Mouse (Mus musculus) neural tube, embryonic 13.5 days (tissue): Measurements from ENCODE around the gene Porcn. TPM values are rescaled to one million over a fixed set of nuclear protein-coding genes. Genes with fewer than 3 reads are reported as not detected.

Experiments
- ATAC-seq: fragments of 200-750 bp; cut with Nextera tagmentation; 2 replicates; pipeline ENCODE4 v1.8.0; 2017; ENCODE audit warnings: low read depth, mild to moderate bottlenecking, moderate TSS enrichment, moderate library complexity
- H3K27ac ChIP-seq: fragments of 300-500 bp; sonication (generic); replicated peaks from 2 replicates; pipeline ENCODE4 v1.5.1; 2015; ENCODE audit warnings: moderate library complexity, mild to moderate bottlenecking, inconsistent platforms
- H3K27me3 ChIP-seq: fragments of 300-500 bp; sonication (generic); 2 replicates; pipeline ENCODE4 v1.6.1; 2015; ENCODE audit warnings: mild to moderate bottlenecking, inconsistent platforms
- H3K36me3 ChIP-seq: fragments of 300-500 bp; sonication (generic); 2 replicates; pipeline ENCODE4 v1.6.1; 2015; ENCODE audit warnings: mild to moderate bottlenecking, inconsistent platforms
- H3K4me1 ChIP-seq: fragments of 300-500 bp; sonication (generic); replicated peaks from 2 replicates; pipeline ENCODE4 v1.6.1; 2015; ENCODE audit warnings: inconsistent platforms
- H3K4me2 ChIP-seq: fragments of 300-500 bp; sonication (generic); 2 replicates; pipeline ENCODE4 v1.6.1; 2015; ENCODE audit warnings: inconsistent platforms, mild to moderate bottlenecking, moderate library complexity
- H3K4me3 ChIP-seq: fragments of 300-500 bp; sonication (generic); 2 replicates; pipeline ENCODE4 v1.5.1; 2015; ENCODE audit warnings: mild to moderate bottlenecking, inconsistent platforms
- H3K9ac ChIP-seq: fragments of 300-500 bp; sonication (generic); 2 replicates; pipeline ENCODE4 v1.6.1; 2015; ENCODE audit warnings: moderate library complexity, mild to moderate bottlenecking, inconsistent platforms
- H3K9me3 ChIP-seq: fragments of 300-500 bp; sonication (generic); 2 replicates; pipeline ENCODE4 v1.6.1; 2016; ENCODE audit warnings: inconsistent platforms
- WGBS: fragments of 180-500 bp; shearing (Covaris S2); methylation state at CpG from one replicate; pipeline ENCODE4 v1.1.7; 2015; 5-methylcytosine and 5-hydroxymethylcytosine counted together
- polyA plus RNA-seq: library from polyadenylated mRNA; unstranded; fragments of >200 nt; fragmentation: Nextera tagmentation; extraction: Ambion mirVana; gene quantifications from 2 replicates; pipeline ENCODE4 v1.2.1, GENCODE M21; 2015

Gene Porcn
- polyA plus RNA-seq, 1 experiment from 2014 or later = 47.3 TPM

DNA sequence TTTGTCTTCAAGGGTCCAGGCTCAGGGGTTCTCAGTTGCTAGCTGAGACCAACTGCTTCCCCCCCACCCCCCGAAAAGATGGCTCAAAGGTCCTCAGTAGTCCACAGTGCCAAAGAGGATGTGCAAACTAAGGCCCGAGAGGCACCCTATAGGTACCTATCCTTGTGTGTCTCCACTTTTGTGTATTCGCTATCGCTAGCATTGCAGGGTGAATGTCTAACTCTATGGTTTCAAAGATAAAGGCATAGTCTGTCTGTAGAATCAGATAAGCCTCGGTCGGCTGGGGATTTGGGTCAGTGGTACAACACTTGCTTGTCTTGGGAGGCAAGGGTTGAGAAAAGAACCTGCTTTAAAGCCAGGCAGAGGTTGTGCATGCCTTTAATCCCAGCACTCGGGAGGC is 17.1 kb upstream of the Porcn start:
- H3K4me3 ChIP-seq = no peak overlapping the region
- H3K27ac ChIP-seq = no peak overlapping the region
- WGBS = 90% methylated on average over 7 of the region's 7 CpGs
- no peak overlapping the region for H3K9ac ChIP-seq
- no peak overlapping the region for H3K4me2 ChIP-seq
- no peaks in the 10 kb centered on the region for H3K9me3 ChIP-seq
- H3K36me3 ChIP-seq = no peaks in the 10 kb centered on the region
- H3K27me3 ChIP-seq = no peaks in the 10 kb centered on the region
- no peak for ATAC-seq
- H3K4me1 ChIP-seq = no peaks in the 10 kb centered on the region

DNA sequence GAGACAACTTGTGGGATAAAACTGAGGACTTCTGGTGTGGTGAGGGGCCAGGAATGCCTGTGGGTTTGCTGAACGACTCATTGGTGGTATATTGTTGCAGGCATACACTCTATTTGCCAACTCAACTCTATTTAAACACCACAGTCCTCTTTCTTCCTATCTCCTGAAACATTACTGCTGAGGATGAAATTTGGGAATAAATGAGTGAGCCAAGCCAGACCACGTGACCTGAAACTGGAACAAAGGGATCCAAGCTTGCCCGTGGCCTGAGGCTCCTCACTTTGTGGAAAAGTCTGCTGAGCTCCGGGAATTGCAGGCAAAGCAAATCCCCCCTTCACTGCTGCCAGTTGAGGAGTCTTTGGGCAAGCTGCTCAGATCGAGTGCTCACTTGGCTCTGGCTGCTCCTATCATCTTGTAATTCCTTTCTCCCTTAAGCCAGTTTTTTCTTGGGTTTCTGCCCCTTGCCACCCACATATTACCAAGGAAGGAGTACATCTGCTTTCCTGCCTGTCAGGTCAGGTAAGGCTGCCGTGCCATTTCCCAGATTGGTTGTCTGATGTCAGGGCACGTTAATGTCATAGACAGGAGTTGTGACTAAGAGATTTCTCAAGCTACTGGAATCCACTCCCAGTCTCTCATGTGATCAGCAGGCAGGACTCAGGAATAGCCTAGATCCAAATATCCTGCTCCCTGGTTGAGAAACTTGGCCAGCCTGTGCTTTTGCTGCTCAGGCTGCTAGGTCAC is 16.5 kb upstream of the Porcn start:
- Histone ChIP-seq H3K4me1 (no peaks in the 10 kb centered on the region), H3K9ac (no peak overlapping the region), H3K4me2 (no peak overlapping the region), H3K4me3 (no peak overlapping the region), H3K27me3 (no peaks in the 10 kb centered on the region), H3K27ac (no peak overlapping the region), H3K36me3 (no peaks in the 10 kb centered on the region), H3K9me3 (no peaks in the 10 kb centered on the region)
- no peak for ATAC-seq
- 64% methylated on average over 7 of the region's 7 CpGs for WGBS

DNA sequence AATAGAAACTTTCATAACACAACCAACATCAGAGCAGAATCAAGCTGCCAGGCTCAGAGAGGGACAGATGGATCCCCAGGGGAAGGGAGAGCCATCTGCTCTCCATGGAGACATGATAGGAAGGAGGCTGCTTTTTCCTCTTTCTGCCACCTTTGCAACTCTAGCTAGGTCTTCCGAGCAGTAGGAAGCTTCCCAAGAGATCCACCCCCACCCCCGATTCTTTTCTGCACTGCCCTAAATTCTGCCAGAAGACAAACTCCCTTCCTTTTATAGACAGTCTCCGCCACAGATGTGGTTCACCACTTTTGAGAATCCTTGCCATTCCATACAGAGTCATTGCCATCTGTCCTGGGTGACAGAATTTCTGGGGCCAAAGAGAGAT is 16.0 kb upstream of the Porcn start:
- WGBS = 70% methylated on average over 3 of the region's 3 CpGs
- no peak for ATAC-seq
- no peaks in the 10 kb centered on the region for H3K9me3 ChIP-seq
- no peaks in the 10 kb centered on the region for H3K36me3 ChIP-seq
- H3K4me1 ChIP-seq = no peaks in the 10 kb centered on the region
- no peak overlapping the region for H3K9ac ChIP-seq
- H3K4me3 ChIP-seq = no peak overlapping the region
- H3K4me2 ChIP-seq = no peak overlapping the region
- no peak overlapping the region for H3K27ac ChIP-seq
- no peaks in the 10 kb centered on the region for H3K27me3 ChIP-seq

- no peak overlapping the region for H3K4me2 ChIP-seq
- no peak overlapping the region for H3K9ac ChIP-seq
- H3K4me3 ChIP-seq = no peak overlapping the region
- H3K9me3 ChIP-seq = no peaks in the 10 kb centered on the region
- no peaks in the 10 kb centered on the region for H3K4me1 ChIP-seq
- 37% methylated on average over 8 of the region's 8 CpGs for WGBS
- ATAC-seq = no peak
- no peaks in the 10 kb centered on the region for H3K27me3 ChIP-seq
- H3K36me3 ChIP-seq = no peaks in the 10 kb centered on the region
- H3K27ac ChIP-seq = no peak overlapping the region
These were observed 13.3 kb upstream of the Porcn start for GRCm38 (mm10) chrX:8219651-8220050.

GRCm38 (mm10) chrX:8218114-8218513 is 11.8 kb upstream of the Porcn start:
- H3K4me1 ChIP-seq = no peaks in the 10 kb centered on the region
- no peaks in the 10 kb centered on the region for H3K27me3 ChIP-seq
- H3K36me3 ChIP-seq = no peaks in the 10 kb centered on the region
- no peak for ATAC-seq
- no peak overlapping the region for H3K9ac ChIP-seq
- no peak overlapping the region for H3K4me2 ChIP-seq
- 88% methylated on average over 2 of the region's 2 CpGs for WGBS
- no peaks in the 10 kb centered on the region for H3K9me3 ChIP-seq
- H3K27ac ChIP-seq = no peak overlapping the region
- no peak overlapping the region for H3K4me3 ChIP-seq

- Histone ChIP-seq H3K4me3 (no peak overlapping the region), H3K36me3 (no peaks in the 10 kb centered on the region), H3K9ac (no peak overlapping the region), H3K9me3 (no peaks in the 10 kb centered on the region), H3K27ac (no peak overlapping the region), H3K4me2 (no peak overlapping the region), H3K27me3 (no peaks in the 10 kb centered on the region), H3K4me1 (no peaks in the 10 kb centered on the region)
- ATAC-seq = no peak
- 64% methylated on average over 6 of the region's 6 CpGs for WGBS
These were observed 11.1 kb upstream of the Porcn start for GRCm38 (mm10) chrX:8217383-8217782.

- H3K27ac ChIP-seq = no peak overlapping the region
- WGBS = 87% methylated on average over 7 of the region's 7 CpGs
- H3K9me3 ChIP-seq = no peaks in the 10 kb centered on the region
These were observed 5.3 kb upstream of the Porcn start for GRCm38 (mm10) chrX:8211490-8212207.

GRCm38 (mm10) chrX:8209720-8210119 is 3.4 kb upstream of the Porcn start:
- 65% methylated on average over 2 of the region's 2 CpGs for WGBS

More at GRCm38 (mm10) chrX:8211490-8212207, 5.3 kb upstream of the Porcn start:
- no peaks in the 10 kb centered on the region for H3K27me3 ChIP-seq
- no peak for ATAC-seq
- no peaks in the 10 kb centered on the region for H3K4me1 ChIP-seq
- no peak overlapping the region for H3K9ac ChIP-seq
- no peak overlapping the region for H3K4me2 ChIP-seq
- no peaks in the 10 kb centered on the region for H3K36me3 ChIP-seq
- no peak overlapping the region for H3K4me3 ChIP-seq

DNA sequence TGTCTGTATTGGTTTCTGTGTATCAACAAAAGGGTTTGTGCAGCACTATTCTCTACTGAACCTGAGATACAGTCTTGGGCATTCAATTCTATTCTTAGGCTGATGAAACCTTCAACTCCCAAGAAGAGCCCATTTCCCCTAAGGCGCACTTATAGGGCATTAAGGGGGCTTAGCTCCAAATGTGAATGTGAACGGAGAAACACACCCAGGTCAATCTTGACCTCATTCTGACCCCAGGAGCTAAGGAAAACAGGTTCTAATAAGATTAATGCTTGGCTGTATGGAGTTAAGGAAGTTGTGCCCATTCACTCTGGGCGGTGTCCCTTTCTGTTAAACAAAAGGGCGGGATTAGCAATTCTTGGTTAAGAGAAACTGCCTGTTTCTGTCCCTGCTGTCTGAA is 899 bp upstream of the Porcn start:
- no peak overlapping the region for H3K9ac ChIP-seq
- H3K27ac ChIP-seq = no peak overlapping the region
- H3K4me2 ChIP-seq = peak overlapping the region; percentile 60
- H3K27me3 ChIP-seq = no peaks in the 10 kb centered on the region
- WGBS = 34% methylated on average over 4 of the region's 4 CpGs
- H3K9me3 ChIP-seq = no peaks in the 10 kb centered on the region
- 0 out of 2 replicates have a peak, but pooled peaks cover 6% of the 10 kb centered on the region for H3K36me3 ChIP-seq
- no peak for ATAC-seq
- peaks cover 5% of the 10 kb centered on the region for H3K4me1 ChIP-seq
- no peak overlapping the region for H3K4me3 ChIP-seq

More at GRCm38 (mm10) chrX:8209720-8210119, 3.4 kb upstream of the Porcn start:
- H3K4me1 ChIP-seq = peaks cover 5% of the 10 kb centered on the region
- no peaks in the 10 kb centered on the region for H3K36me3 ChIP-seq
- no peak overlapping the region for H3K4me3 ChIP-seq
- no peaks in the 10 kb centered on the region for H3K9me3 ChIP-seq
- no peaks in the 10 kb centered on the region for H3K27me3 ChIP-seq
- no peak overlapping the region for H3K27ac ChIP-seq
- no peak overlapping the region for H3K9ac ChIP-seq
- no peak for ATAC-seq
- no peak overlapping the region for H3K4me2 ChIP-seq

DNA sequence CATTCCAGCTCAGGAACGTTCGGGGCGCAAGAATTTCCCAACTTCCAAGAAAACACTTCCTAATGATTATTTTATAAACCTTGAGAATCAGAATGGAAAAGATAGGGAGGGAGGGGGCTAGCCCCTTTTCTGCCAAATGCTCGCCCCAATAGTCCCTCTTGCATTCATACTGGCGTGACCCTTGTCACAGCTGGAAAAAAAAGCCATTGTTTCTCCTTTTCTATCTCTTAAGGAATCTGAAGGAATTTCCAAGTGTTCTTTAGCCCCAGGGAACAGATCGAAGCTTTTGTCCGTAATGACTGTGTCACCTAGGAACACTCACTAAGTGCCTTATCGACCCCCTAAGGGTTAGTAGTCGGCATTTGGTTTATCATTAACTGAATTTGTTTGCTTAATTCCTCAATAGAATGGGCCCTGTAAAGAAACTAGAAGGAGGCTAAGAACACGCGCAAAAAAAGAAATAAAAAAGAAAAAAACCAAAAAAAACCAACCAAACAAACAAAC is 421 bp upstream of the Porcn start:
- Histone ChIP-seq H3K36me3 (0 out of 2 replicates have a peak, but pooled peaks cover 6% of the 10 kb centered on the region), H3K27me3 (no peaks in the 10 kb centered on the region), H3K9ac (peak overlapping the region; percentile 52), H3K4me2 (peak overlapping the region; percentile 60), H3K4me3 (peak overlapping the region; percentile 52), H3K4me1 (peaks cover 5% of the 10 kb centered on the region), H3K27ac (0 out of 2 replicates have a peak overlapping the region, but pooled peaks have one; percentile 23), H3K9me3 (no peaks in the 10 kb centered on the region)
- WGBS = 25% methylated on average over 11 of the region's 11 CpGs
- ATAC-seq = peak; percentile 33; the same call in 1 of the 2 replicates

DNA sequence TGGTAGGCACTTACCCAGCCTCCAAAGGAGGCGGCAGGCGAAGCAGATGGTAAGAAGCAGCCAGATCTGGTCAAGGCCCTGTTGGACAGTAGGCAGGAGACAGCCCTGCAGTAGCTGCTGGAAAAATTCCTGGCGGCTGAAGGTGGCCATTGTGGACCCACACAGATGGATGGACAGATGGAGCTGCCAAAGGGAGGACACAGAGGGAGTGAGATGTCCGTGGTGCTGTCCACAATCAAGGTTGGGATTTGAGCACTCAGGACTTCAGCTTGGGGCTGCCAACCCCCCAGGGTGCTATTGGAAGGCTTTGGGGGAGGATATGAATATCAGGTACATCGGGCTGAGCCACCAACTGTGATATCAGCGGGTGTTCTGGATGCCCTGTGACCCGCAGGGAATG is 774 bp downstream of the Porcn start:
- ATAC-seq = peak; percentile 23; the same call in 1 of the 2 replicates
- Histone ChIP-seq H3K27me3 (no peaks in the 10 kb centered on the region), H3K36me3 (0 out of 2 replicates have a peak, but pooled peaks cover 6% of the 10 kb centered on the region), H3K4me2 (peak overlapping the region; percentile 60), H3K27ac (no peak overlapping the region), H3K9ac (peak overlapping the region; percentile 77), H3K4me1 (peaks cover 5% of the 10 kb centered on the region), H3K4me3 (peak overlapping the region; percentile 52), H3K9me3 (no peaks in the 10 kb centered on the region)
- 41% methylated on average over 7 of the region's 7 CpGs for WGBS

GRCm38 (mm10) chrX:8205088-8205487 is 1.2 kb downstream of the Porcn start:
- no peaks in the 10 kb centered on the region for H3K27me3 ChIP-seq
- 77% methylated on average over 4 of the region's 4 CpGs for WGBS
- H3K4me2 ChIP-seq = peak overlapping the region; percentile 60
- peak overlapping the region; percentile 52 for H3K4me3 ChIP-seq
- H3K36me3 ChIP-seq = 0 out of 2 replicates have a peak, but pooled peaks cover 6% of the 10 kb centered on the region
- H3K9ac ChIP-seq = no peak overlapping the region
- H3K27ac ChIP-seq = no peak overlapping the region
- peaks cover 5% of the 10 kb centered on the region for H3K4me1 ChIP-seq
- ATAC-seq = no peak
- no peaks in the 10 kb centered on the region for H3K9me3 ChIP-seq
